Comparison of ENCODE assay signal across 27 mouse cellular contexts in genomic region chr11:116170003-116170800, GRCm38 (mm10). TPM values are rescaled to one million over a fixed set of nuclear protein-coding genes. Genes with fewer than 3 reads are reported as not detected.
A peak's percentile ranks its signal among the peaks of the same experiment; 100 is the strongest.
DNase-seq lines count a peak whose midpoint lies in the region; ATAC-seq and TF ChIP-seq lines count a peak whose summit lies in the region.
"Had no signal": no experiment of that assay in that cellular context is flagged by ENCODE, and none has a peak within 500 bp of the region (broad histone marks: within the 10 kb centered on the region; RNA-seq: fewer than 3 reads in every experiment).

No protein-coding gene starts in this region.

- no peak for TF ChIP-seq EP300 in liver, postnatal 0 days (IDR thresholded peaks at IDR 0.05; ENCODE audit: low read depth)

- no peak for TF ChIP-seq CTCF in liver, postnatal 0 days (IDR thresholded peaks at IDR 0.05; ENCODE audit: low read depth)

- no peak for ATAC-seq in cerebellum, adult (ENCODE audit: insufficient number of reproducible peaks, low FRiP score, low TSS enrichment)
- ATAC-seq in liver, postnatal 0 days = no peak

- no peaks in the 10 kb centered on the region for H3K27me3 ChIP-seq in liver, postnatal 0 days (ENCODE audit: insufficient read depth, low read length)
- H3K27me3 ChIP-seq: embryonic facial prominence, embryonic 15.5 days; forebrain, embryonic 12.5 days; heart, embryonic 13.5 days; limb, embryonic 13.5 days; lung, embryonic 15.5 days; neural tube, embryonic 12.5 days had no signal

- H3K4me3 ChIP-seq in liver, postnatal 0 days (ENCODE audit: low read depth, low read length) = no peak overlapping the region
- H3K4me3 ChIP-seq: embryonic facial prominence, embryonic 10.5 days; embryonic facial prominence, embryonic 15.5 days; forebrain, embryonic 12.5 days; heart, embryonic 13.5 days; left cerebral cortex, adult 2 months; limb, embryonic 13.5 days; lung, embryonic 15.5 days; midbrain, embryonic 10.5 days; myocyte; neural tube, embryonic 12.5 days had no signal

- peak overlapping the region; percentile 18; the same call in 1 of the 2 replicates for H3K27ac ChIP-seq in liver, postnatal 0 days (ENCODE audit: low read depth)
- H3K27ac ChIP-seq: embryonic facial prominence, embryonic 10.5 days; embryonic facial prominence, embryonic 15.5 days; forebrain, embryonic 12.5 days; heart, embryonic 13.5 days; hindbrain, embryonic 14.5 days; left cerebral cortex, adult 2 months; limb, embryonic 13.5 days; liver, embryonic 14.5 days; lung, embryonic 15.5 days; midbrain, embryonic 10.5 days; neural tube, embryonic 12.5 days had no signal

- 0 out of 2 replicates have a peak overlapping the region, but pooled peaks have one; percentile 16 for H3K9ac ChIP-seq in liver, postnatal 0 days (replicated peaks)
- H3K9ac ChIP-seq: embryonic facial prominence, embryonic 15.5 days; forebrain, embryonic 12.5 days; heart, embryonic 13.5 days; hindbrain, embryonic 14.5 days; limb, embryonic 13.5 days; liver, embryonic 14.5 days; lung, embryonic 15.5 days; neural tube, embryonic 12.5 days had no signal

- DNase-seq in cerebellum, adult 9-10 months = peak; percentile 36
- DNase-seq in liver, postnatal 0 days = no peak
- DNase-seq in liver = no peak
- DNase-seq in kidney, adult 9 months = peak; percentile 79
- peak; percentile 13 to 62 for DNase-seq in kidney, postnatal 25 days
- DNase-seq in thymus, postnatal 36 days = no peak
- DNase-seq in urinary bladder, adult 18-20 months (ENCODE audit: low spot score in 2 of 2) = no peak
- DNase-seq: adrenal gland, adult 2 months; adrenal gland, postnatal 36 days; cerebellum, adult 2 months; cerebellum, postnatal 25 days; gastrocnemius, postnatal 10 days; heart, postnatal 10 days; right cerebral cortex, postnatal 14 days had no signal

- no peaks in the 10 kb centered on the region for H3K9me3 ChIP-seq in liver, postnatal 0 days (ENCODE audit: low read length)
- H3K9me3 ChIP-seq: embryonic facial prominence, embryonic 10.5 days; embryonic facial prominence, embryonic 15.5 days; forebrain, embryonic 12.5 days; heart, embryonic 13.5 days; limb, embryonic 13.5 days; lung, embryonic 15.5 days; midbrain, embryonic 10.5 days; neural tube, embryonic 12.5 days had no signal

- WGBS in liver, postnatal 0 days (ENCODE audit: insufficient replicate concordance) = 64% methylated on average over 5 of the region's 5 CpGs

- peaks cover 37% of the 10 kb centered on the region for H3K36me3 ChIP-seq in liver, postnatal 0 days (replicated peaks; ENCODE audit: insufficient read depth, low read length)

- no peak overlapping the region for H3K4me2 ChIP-seq in liver, postnatal 0 days (ENCODE audit: low read depth, low read length)
- H3K4me2 ChIP-seq: embryonic facial prominence, embryonic 15.5 days; forebrain, embryonic 12.5 days; heart, embryonic 13.5 days; hindbrain, embryonic 14.5 days; limb, embryonic 13.5 days; lung, embryonic 15.5 days; neural tube, embryonic 12.5 days had no signal

- peaks cover 18% of the 10 kb centered on the region for H3K4me1 ChIP-seq in liver, postnatal 0 days (ENCODE audit: insufficient read depth)

RNA-seq across cellular contexts. Expression of gene Fbf1, which starts 2.2 kb away (rescaled TPM):
- 2.2 and 2.3 TPM in 2 replicates for polyA plus RNA-seq in liver, postnatal 0 days (2015; fragmentation: Nextera tagmentation; extraction: Ambion mirVana)

RNA-seq across cellular contexts. Expression of gene Ten1, which starts 28.5 kb away (rescaled TPM):
- polyA plus RNA-seq in liver, postnatal 0 days (2015; fragmentation: Nextera tagmentation; extraction: Ambion mirVana) = 20.7 and 22.8 TPM in 2 replicates

RNA-seq across cellular contexts. Expression of gene Acox1, which starts 28.6 kb away (rescaled TPM):
- 258 and 304 TPM in 2 replicates for polyA plus RNA-seq in liver, postnatal 0 days (2015; fragmentation: Nextera tagmentation; extraction: Ambion mirVana)

RNA-seq across cellular contexts. Expression of gene Mrpl38, which starts 31.5 kb away (rescaled TPM):
- polyA plus RNA-seq in liver, postnatal 0 days (2015; fragmentation: Nextera tagmentation; extraction: Ambion mirVana) = 43.9 and 44.0 TPM in 2 replicates

RNA-seq across cellular contexts. Expression of gene Trim65, which starts 39.3 kb away (rescaled TPM):
- 1.1 and 1.2 TPM in 2 replicates for polyA plus RNA-seq in liver, postnatal 0 days (2015; fragmentation: Nextera tagmentation; extraction: Ambion mirVana)

Comparison
In these comparisons a context has a peak if more than half of its experiments do, and no peak if none do; other contexts are left out.
1. DNase-seq: peak in cerebellum, adult 9-10 months (single experiment), kidney, adult 9 months (single experiment) and kidney, postnatal 25 days (2 of 2); none in liver, postnatal 0 days (single experiment), liver (single experiment), thymus, postnatal 36 days (0 of 2) and urinary bladder, adult 18-20 months (0 of 2).